Mouse (Mus musculus) forebrain, embryonic 13.5 days (tissue): ENCODE results near the gene Rpia. TPM values are rescaled to one million over a fixed set of nuclear protein-coding genes. Genes with fewer than 3 reads are reported as not detected.
A peak's percentile ranks its signal among the peaks of the same experiment; 100 is the strongest.

ENCODE experiments used
- ATAC-seq: fragments of 200-750 bp; cut with Nextera tagmentation; 2 replicates; pipeline ENCODE4 v1.8.0; 2017
- H3K27ac ChIP-seq: fragments of 300-500 bp; sonication (generic); 2 replicates; pipeline ENCODE4 v1.5.1; 2015; ENCODE audit warnings: inconsistent platforms, mild to moderate bottlenecking, moderate library complexity
- H3K27me3 ChIP-seq: fragments of 300-500 bp; sonication (generic); 2 replicates; pipeline ENCODE4 v1.6.1; 2015; ENCODE audit warnings: mild to moderate bottlenecking, inconsistent platforms
- H3K36me3 ChIP-seq: fragments of 300-500 bp; sonication (generic); 2 replicates; pipeline ENCODE4 v1.6.1; 2015; ENCODE audit warnings: mild to moderate bottlenecking, inconsistent platforms; ENCODE audit not compliant: poor library complexity, severe bottlenecking
- H3K4me1 ChIP-seq: fragments of 300-500 bp; sonication (generic); 2 replicates; pipeline ENCODE4 v1.6.1; 2015; ENCODE audit warnings: inconsistent platforms
- H3K4me2 ChIP-seq: fragments of 300-500 bp; sonication (generic); 2 replicates; pipeline ENCODE4 v1.6.1; 2015; ENCODE audit warnings: inconsistent platforms, mild to moderate bottlenecking, moderate library complexity
- H3K4me3 ChIP-seq: fragments of 300-500 bp; sonication (generic); 2 replicates; pipeline ENCODE4 v1.5.1; 2015; ENCODE audit warnings: mild to moderate bottlenecking, inconsistent platforms
- H3K9ac ChIP-seq: fragments of 300-500 bp; sonication (generic); 2 replicates; pipeline ENCODE4 v1.6.1; 2015; ENCODE audit warnings: mild to moderate bottlenecking, inconsistent platforms
- H3K9me3 ChIP-seq: fragments of 300-500 bp; sonication (generic); replicated peaks from 2 replicates; pipeline ENCODE4 v1.6.1; 2016; ENCODE audit warnings: inconsistent platforms
- WGBS: fragments of 180-500 bp; shearing (Covaris S2); methylation state at CpG from one replicate; pipeline ENCODE4 v1.1.7; 2015; 5-methylcytosine and 5-hydroxymethylcytosine counted together
- polyA plus RNA-seq: library from polyadenylated mRNA; unstranded; fragments of >200 nt; fragmentation: Nextera tagmentation; extraction: Ambion mirVana; gene quantifications from 2 replicates; pipeline ENCODE4 v1.2.1, GENCODE M21; 2015

Rpia gene
- polyA plus RNA-seq, 1 experiment from 2014 or later, result 4.2 TPM

DNA sequence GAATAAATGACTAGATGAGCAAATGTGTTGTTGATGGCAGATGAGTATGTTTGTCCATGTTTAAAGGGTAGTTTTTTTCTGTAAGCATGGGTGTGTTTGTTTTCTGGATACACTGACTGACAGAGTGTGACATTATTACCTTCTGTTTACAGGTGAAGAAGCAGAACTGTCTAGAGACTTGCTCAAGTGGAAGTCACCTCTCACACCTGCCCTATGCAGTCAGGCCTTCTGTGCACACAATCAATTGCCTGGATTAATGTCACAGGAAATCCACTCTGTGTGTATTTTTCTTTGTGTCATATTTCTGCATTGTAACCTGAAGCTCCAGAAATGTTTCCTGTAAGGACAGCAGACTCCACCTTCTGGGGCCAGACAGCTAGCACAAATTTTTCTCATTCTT, 51.5 kb downstream of the Rpia start:
- H3K27me3 ChIP-seq, result no peaks in the 10 kb centered on the region
- no peaks in the 10 kb centered on the region for H3K9me3 ChIP-seq
- no peaks in the 10 kb centered on the region for H3K36me3 ChIP-seq
- H3K27ac ChIP-seq, result no peak overlapping the region
- no peak for ATAC-seq
- no peak overlapping the region for H3K4me3 ChIP-seq
- no peak overlapping the region for H3K4me2 ChIP-seq
- H3K9ac ChIP-seq, result no peak overlapping the region
- no peaks in the 10 kb centered on the region for H3K4me1 ChIP-seq

DNA sequence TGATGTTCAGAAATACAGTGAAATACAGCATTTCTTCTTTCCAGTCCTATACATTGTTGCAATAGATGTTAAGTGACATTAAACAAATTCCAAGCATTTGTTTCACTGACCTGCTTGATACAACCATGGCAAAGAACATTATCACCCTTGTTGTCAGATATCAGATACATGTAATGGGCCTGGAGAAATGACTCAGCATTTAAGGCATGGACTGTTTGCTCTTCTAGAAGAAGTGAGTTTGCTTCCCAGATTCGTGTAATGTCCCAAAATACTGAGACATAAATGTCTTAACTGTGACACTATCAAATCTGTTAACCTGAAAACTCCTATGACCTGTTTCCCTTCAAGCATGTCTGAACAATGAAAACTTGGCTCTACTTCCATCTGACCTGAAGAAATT, 52.6 kb downstream of the Rpia start:
- Histone ChIP-seq H3K4me2 (no peak overlapping the region), H3K9me3 (no peaks in the 10 kb centered on the region), H3K36me3 (no peaks in the 10 kb centered on the region), H3K4me1 (no peaks in the 10 kb centered on the region), H3K4me3 (no peak overlapping the region), H3K9ac (no peak overlapping the region), H3K27me3 (no peaks in the 10 kb centered on the region), H3K27ac (no peak overlapping the region)
- WGBS, result 78% methylated on average over 1 of the region's 1 CpGs
- ATAC-seq, result no peak

DNA sequence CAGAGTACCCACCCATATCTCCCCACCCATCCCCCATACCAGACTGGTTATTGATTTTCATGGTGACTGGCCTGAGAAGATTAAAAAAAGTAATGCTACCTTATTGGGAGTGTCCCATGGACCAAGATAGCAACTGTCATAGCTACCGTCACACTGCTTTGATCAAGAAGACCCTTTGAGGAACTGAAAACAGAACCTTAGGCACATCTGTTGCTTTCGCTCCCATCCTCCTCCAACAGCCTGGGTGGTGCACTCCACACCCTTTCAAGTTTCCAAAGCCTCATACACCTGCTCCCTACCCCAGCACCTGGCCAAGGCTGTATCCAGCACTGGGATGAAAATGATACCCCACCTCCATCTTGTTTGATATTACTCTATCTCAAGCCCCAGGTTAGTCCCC, 56.5 kb downstream of the Rpia start:
- H3K9me3 ChIP-seq, result no peaks in the 10 kb centered on the region
- ATAC-seq, result no peak
- no peaks in the 10 kb centered on the region for H3K4me1 ChIP-seq
- H3K9ac ChIP-seq, result no peak overlapping the region
- H3K36me3 ChIP-seq, result no peaks in the 10 kb centered on the region
- no peak overlapping the region for H3K27ac ChIP-seq
- H3K27me3 ChIP-seq, result no peaks in the 10 kb centered on the region
- H3K4me3 ChIP-seq, result no peak overlapping the region
- 90% methylated on average over 2 of the region's 2 CpGs for WGBS
- H3K4me2 ChIP-seq, result no peak overlapping the region

DNA sequence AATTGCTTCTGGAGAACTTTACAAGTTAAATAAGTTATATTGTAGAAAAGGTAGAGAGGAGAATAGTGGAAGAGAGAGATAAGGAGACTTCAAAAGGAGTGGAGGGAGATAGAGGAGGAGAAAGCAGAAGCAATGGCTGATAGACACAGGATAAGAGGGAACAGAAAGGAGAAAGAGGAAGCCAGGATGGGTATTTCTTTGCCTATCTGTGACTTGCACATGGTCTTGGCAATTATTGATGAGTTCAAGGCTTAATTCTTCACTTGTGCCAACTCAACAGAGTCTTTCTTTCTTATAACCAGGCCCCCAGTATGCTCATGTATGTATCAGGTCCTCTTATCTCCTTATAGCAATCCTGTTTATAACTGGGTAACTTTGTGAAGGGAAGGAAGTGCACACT, 61.2 kb downstream of the Rpia start:
- Histone ChIP-seq H3K9me3 (no peaks in the 10 kb centered on the region), H3K4me2 (no peak overlapping the region), H3K27me3 (no peaks in the 10 kb centered on the region), H3K4me3 (no peak overlapping the region), H3K9ac (no peak overlapping the region), H3K4me1 (no peaks in the 10 kb centered on the region), H3K36me3 (no peaks in the 10 kb centered on the region), H3K27ac (no peak overlapping the region)
- no peak for ATAC-seq

DNA sequence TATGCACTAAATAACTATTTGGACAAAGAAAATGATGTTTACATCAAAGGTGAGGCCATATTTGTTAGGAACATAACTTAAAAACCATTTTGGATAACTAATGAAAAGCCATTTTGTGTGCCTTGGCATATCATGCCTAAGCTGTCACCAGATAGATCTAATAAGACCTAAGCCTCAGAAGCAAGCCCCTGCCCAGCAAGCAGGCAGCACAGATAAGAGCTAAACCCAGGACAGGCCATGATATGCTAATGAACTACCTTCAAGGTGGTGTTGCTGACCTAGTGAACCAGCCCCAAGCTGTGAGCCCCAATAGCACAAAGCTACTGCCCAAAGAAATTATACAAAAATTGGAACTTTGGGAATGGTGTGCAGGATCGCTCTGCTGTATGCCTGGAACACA, 62.9 kb downstream of the Rpia start:
- Histone ChIP-seq H3K4me2 (no peak overlapping the region), H3K4me3 (no peak overlapping the region), H3K9ac (no peak overlapping the region), H3K27ac (no peak overlapping the region), H3K4me1 (no peaks in the 10 kb centered on the region), H3K27me3 (no peaks in the 10 kb centered on the region), H3K9me3 (no peaks in the 10 kb centered on the region), H3K36me3 (no peaks in the 10 kb centered on the region)
- WGBS, result 97% methylated on average over 1 of the region's 1 CpGs
- no peak for ATAC-seq

DNA sequence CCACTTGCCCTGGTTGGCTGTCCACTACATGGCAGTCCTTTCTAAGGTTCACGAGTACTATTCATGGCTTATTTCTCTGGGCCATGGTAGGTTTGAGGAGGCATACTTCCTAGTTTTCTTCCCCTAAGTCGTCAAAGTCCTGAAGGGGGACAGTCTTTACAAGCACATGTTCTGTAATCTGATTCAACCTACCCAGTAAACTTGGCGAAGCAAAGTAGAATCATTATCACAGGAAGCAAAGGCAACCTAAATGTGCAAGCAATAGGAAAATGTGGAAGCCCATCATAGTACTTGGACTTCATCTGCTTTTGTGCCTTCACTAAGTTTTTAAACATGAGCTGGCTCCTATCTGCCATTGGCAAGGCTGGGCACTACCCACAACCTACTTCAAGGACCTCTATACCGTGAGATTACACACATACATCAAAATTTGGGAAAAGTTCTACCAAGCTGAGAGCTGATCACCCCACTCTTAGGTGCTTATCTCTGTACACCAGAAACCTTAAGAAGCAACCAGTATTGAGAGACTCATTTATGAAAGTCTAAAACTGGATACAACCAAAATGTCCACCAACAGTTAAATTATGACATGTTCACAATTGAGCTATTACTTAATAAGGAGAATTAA, 64.8 kb downstream of the Rpia start:
- ATAC-seq, result no peak
- Histone ChIP-seq H3K4me3 (no peak overlapping the region), H3K4me2 (no peak overlapping the region), H3K4me1 (no peaks in the 10 kb centered on the region), H3K27ac (no peak overlapping the region), H3K27me3 (no peaks in the 10 kb centered on the region), H3K9me3 (no peaks in the 10 kb centered on the region), H3K9ac (no peak overlapping the region), H3K36me3 (no peaks in the 10 kb centered on the region)
- WGBS, result 82% methylated on average over 4 of the region's 4 CpGs

DNA sequence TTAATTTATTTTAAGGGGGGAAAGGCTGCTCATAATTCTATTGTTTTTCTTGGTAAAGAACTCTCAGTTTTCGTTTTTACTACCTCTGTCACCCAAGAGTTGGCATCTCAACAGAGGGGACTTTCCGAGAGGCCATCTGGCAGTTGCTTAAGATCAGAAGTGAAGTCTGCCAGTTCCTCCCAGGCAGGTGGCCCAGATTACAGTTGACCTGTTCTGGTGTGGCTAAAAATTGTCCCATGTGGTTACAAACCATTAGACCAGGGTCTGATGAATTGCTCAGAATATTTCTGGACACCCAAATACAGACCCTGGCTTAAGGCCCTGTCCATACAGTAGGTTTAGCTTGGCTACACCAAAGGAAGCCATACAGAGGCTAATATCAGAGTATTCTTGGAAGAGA, 66.4 kb downstream of the Rpia start:
- Histone ChIP-seq H3K4me3 (no peak overlapping the region), H3K27me3 (no peaks in the 10 kb centered on the region), H3K9me3 (no peaks in the 10 kb centered on the region), H3K9ac (no peak overlapping the region), H3K4me1 (no peaks in the 10 kb centered on the region), H3K36me3 (no peaks in the 10 kb centered on the region), H3K27ac (no peak overlapping the region), H3K4me2 (no peak overlapping the region)
- no peak for ATAC-seq
- 59% methylated on average over 2 of the region's 2 CpGs for WGBS

DNA sequence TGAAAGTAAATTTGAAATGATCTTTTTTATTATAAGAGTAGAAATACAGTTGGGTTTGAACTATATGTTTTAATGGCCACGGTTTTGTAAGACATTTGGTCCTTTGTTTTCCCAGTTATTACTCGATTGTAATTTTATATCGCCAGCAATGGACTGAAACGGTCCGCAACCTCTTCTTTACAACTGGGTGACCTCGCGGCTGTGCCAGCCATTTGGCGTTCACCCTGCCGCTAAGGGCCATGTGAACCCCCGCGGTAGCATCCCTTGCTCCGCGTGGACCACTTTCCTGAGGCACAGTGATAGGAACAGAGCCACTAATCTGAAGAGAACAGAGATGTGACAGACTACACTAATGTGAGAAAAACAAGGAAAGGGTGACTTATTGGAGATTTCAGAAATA, 67.3 kb downstream of the Rpia start:
- H3K4me1 ChIP-seq, result no peaks in the 10 kb centered on the region
- WGBS, result 95% methylated on average over 13 of the region's 13 CpGs
- ATAC-seq, result no peak
- H3K36me3 ChIP-seq, result no peaks in the 10 kb centered on the region
- no peaks in the 10 kb centered on the region for H3K9me3 ChIP-seq
- H3K4me3 ChIP-seq, result no peak overlapping the region
- H3K4me2 ChIP-seq, result no peak overlapping the region
- no peak overlapping the region for H3K9ac ChIP-seq
- no peaks in the 10 kb centered on the region for H3K27me3 ChIP-seq
- no peak overlapping the region for H3K27ac ChIP-seq

DNA sequence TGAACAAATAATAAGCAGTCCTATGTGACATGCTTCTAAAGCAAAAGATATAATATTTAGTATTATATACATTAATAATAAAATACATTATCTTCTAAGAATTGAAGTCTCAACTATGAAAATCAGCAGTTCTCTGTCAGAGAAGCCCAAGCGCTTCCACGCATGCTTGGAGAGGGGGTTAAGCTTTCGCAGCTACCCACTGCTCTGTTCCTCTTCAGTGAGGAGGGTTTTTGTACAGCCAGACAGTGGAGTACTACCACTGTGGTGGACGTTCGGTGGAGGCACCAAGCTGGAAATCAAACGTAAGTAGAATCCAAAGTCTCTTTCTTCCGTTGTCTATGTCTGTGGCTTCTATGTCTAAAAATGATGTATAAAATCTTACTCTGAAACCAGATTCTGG, 69.7 kb downstream of the Rpia start:
- 94% methylated on average over 7 of the region's 7 CpGs for WGBS

DNA sequence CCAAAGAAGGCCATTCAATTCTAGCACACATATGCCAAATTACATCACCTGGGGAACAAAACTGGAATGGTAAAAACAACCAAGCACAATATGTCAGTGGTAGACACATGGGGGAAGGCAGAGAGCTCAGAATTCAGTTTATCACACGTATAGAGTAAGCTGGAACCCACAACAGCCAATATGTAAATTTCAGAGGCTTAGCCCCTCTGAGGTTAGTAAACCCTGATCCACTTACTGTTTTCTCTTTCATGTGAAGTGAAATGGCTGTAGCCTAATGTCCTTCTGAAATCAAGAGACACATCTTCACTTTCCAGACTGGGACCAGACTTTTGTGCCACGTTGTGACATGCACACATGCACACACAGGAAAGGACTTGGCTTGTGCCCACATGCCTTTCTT, 73.3 kb downstream of the Rpia start:
- no peaks in the 10 kb centered on the region for H3K36me3 ChIP-seq
- no peak overlapping the region for H3K4me3 ChIP-seq
- no peak for ATAC-seq
- no peak overlapping the region for H3K9ac ChIP-seq
- no peaks in the 10 kb centered on the region for H3K4me1 ChIP-seq
- no peaks in the 10 kb centered on the region for H3K9me3 ChIP-seq
- H3K27me3 ChIP-seq, result no peaks in the 10 kb centered on the region
- H3K27ac ChIP-seq, result no peak overlapping the region
- WGBS, result 77% methylated on average over 2 of the region's 2 CpGs
- no peak overlapping the region for H3K4me2 ChIP-seq

More for the DNA sequence above, 69.7 kb downstream of the Rpia start:
- no peaks in the 10 kb centered on the region for H3K4me1 ChIP-seq
- no peaks in the 10 kb centered on the region for H3K27me3 ChIP-seq
- no peak overlapping the region for H3K4me2 ChIP-seq
- no peaks in the 10 kb centered on the region for H3K36me3 ChIP-seq
- H3K27ac ChIP-seq, result no peak overlapping the region
- ATAC-seq, result no peak
- H3K9me3 ChIP-seq, result no peaks in the 10 kb centered on the region
- H3K4me3 ChIP-seq, result no peak overlapping the region
- H3K9ac ChIP-seq, result no peak overlapping the region

DNA sequence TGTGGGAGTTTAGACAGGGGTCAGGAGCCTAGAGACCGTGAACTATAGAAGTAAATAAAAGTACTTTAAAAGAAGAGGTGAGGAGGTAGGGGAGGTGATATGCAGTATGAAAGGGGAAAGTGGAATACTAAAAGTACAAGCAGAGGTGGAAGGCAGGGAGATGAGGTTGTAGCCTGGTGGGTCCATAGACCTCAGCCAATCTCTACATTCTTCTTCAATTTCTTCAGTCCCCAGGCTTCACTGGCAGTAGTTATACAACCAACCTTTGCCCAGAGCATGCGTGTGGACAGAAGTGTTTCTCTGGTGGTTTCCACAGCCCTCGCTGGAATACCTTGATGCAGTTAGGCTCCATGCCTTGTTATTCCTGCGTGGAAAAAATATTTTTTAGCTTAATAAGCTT, 73.9 kb downstream of the Rpia start:
- Histone ChIP-seq H3K27ac (no peak overlapping the region), H3K9ac (no peak overlapping the region), H3K4me3 (no peak overlapping the region), H3K27me3 (no peaks in the 10 kb centered on the region), H3K36me3 (no peaks in the 10 kb centered on the region), H3K4me2 (no peak overlapping the region), H3K4me1 (no peaks in the 10 kb centered on the region), H3K9me3 (no peaks in the 10 kb centered on the region)
- no peak for ATAC-seq
- 87% methylated on average over 4 of the region's 4 CpGs for WGBS

DNA sequence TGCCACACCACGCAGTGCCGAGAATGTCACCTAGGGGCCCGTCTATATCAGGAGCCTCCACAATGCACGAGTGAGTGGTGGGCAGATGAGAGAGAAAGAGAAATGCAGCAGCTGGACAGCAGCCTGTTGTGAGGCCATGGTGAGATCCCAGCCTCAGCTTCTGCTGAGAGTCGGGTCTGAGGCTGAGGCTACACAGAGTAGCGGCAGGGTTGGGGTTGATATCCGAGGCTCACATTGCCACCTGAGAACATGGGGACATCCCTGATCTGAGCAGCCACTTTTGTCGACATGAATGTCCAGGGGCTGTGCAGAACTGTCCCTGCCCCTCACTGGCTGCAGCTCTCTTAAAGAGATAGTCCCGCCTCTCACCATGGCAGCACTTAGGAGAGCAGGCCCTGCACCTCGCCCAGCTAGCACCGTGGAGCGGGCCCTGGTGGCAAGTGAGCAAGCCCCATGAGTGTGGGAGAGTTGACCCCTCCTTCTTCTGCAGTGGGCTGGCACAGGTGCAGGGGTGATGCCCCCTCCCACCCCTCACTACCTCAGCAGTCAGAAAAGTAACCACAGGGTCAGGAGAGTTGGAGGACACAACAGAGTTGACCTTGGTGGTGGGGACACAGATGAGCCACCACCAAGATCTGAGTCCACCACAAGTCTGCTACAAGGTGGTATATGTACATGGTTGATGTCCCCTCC, 75.2 kb downstream of the Rpia start:
- Histone ChIP-seq H3K36me3 (no peaks in the 10 kb centered on the region), H3K27ac (no peak overlapping the region), H3K4me2 (no peak overlapping the region), H3K9ac (no peak overlapping the region), H3K4me1 (no peaks in the 10 kb centered on the region), H3K27me3 (no peaks in the 10 kb centered on the region), H3K9me3 (no peaks in the 10 kb centered on the region), H3K4me3 (no peak overlapping the region)
- WGBS, result 76% methylated on average over 12 of the region's 12 CpGs
- ATAC-seq, result peak; percentile 44; the same call in 1 of the 2 replicates
